10 mouse cellular contexts compared by ENCODE assay signal in genomic region chr13:12442008-12442587, GRCm38 (mm10). TPM values are rescaled to one million over a fixed set of nuclear protein-coding genes. Genes with fewer than 3 reads are reported as not detected.
DNase-seq lines count a peak whose midpoint lies in the region; ATAC-seq and TF ChIP-seq lines count a peak whose summit lies in the region.
"Had no signal": no experiment of that assay in that cellular context is flagged by ENCODE, and none has a peak within 500 bp of the region (broad histone marks: within the 10 kb centered on the region; RNA-seq: fewer than 3 reads in every experiment).

No protein-coding gene starts in this region.

- no peak overlapping the region for H3K9ac ChIP-seq in liver, adult 2 months (ENCODE audit: low read depth, low read length)
- no peak overlapping the region for H3K9ac ChIP-seq in liver, embryonic 12.5 days
- H3K9ac ChIP-seq in lung, postnatal 0 days (replicated peaks; ENCODE audit: low read depth) = no peak overlapping the region
- H3K9ac ChIP-seq: neural tube, embryonic 13.5 days had no signal

- ATAC-seq in liver, embryonic 12.5 days = no peak
- ATAC-seq in lung, postnatal 0 days = peak; percentile 93
- no peak for ATAC-seq in erythroid progenitor cell, adult 5-6 weeks (replicated peaks; ENCODE audit: low FRiP score, poor library complexity, severe bottlenecking)
- ATAC-seq in cerebellum, adult (ENCODE audit: insufficient number of reproducible peaks, low FRiP score, low TSS enrichment) = no peak

- no peak for TF ChIP-seq CTCF in liver, adult 2 months (IDR thresholded peaks at IDR 0.05; ENCODE audit: low read depth, low read length)
- TF ChIP-seq CTCF in lung, postnatal 0 days (IDR thresholded peaks at IDR 0.05) = no peak

- no peak overlapping the region for H3K27ac ChIP-seq in liver, adult 2 months (replicated peaks; ENCODE audit: insufficient read depth, low read depth, low read length)
- no peak overlapping the region for H3K27ac ChIP-seq in liver, embryonic 12.5 days
- no peak overlapping the region for H3K27ac ChIP-seq in lung, postnatal 0 days (ENCODE audit: low read length)
- H3K27ac ChIP-seq: kidney, postnatal 0 days; neural tube, embryonic 13.5 days had no signal

- no peak for TF ChIP-seq EP300 in lung, postnatal 0 days (IDR thresholded peaks at IDR 0.05)

- TF ChIP-seq POLR2A in liver, adult 2 months (IDR thresholded peaks at IDR 0.05; ENCODE audit: extremely low read depth, insufficient read depth, low read length) = no peak

- H3K4me3 ChIP-seq in liver, adult 2 months (ENCODE audit: insufficient read depth, low read depth, low read length) = no peak overlapping the region
- no peak overlapping the region for H3K4me3 ChIP-seq in liver, embryonic 12.5 days
- H3K4me3 ChIP-seq in lung, postnatal 0 days (ENCODE audit: low read depth, low read length) = no peak overlapping the region
- H3K4me3 ChIP-seq: neural tube, embryonic 13.5 days had no signal

- H3K79me2 ChIP-seq in liver, adult 2 months (ENCODE audit: control insufficient read depth, insufficient read depth, low read length) = no peaks in the 10 kb centered on the region

- no peaks in the 10 kb centered on the region for H3K4me1 ChIP-seq in liver, adult 2 months (ENCODE audit: control insufficient read depth, insufficient read depth, low read length)
- H3K4me1 ChIP-seq in liver, embryonic 12.5 days = no peaks in the 10 kb centered on the region
- no peaks in the 10 kb centered on the region; the same call in 1 of the 2 replicates for H3K4me1 ChIP-seq in lung, postnatal 0 days (ENCODE audit: insufficient read depth, low read depth, low read length)
- H3K4me1 ChIP-seq: neural tube, embryonic 13.5 days had no signal

- H3K4me2 ChIP-seq in liver, embryonic 12.5 days = no peak overlapping the region
- H3K4me2 ChIP-seq in lung, postnatal 0 days (replicated peaks; ENCODE audit: low read depth, low read length) = no peak overlapping the region
- H3K4me2 ChIP-seq: neural tube, embryonic 13.5 days had no signal

- WGBS in liver, adult 2 months = 43% methylated on average over 2 of the region's 2 CpGs
- WGBS in liver, embryonic 12.5 days (ENCODE audit: insufficient replicate concordance) = 80% methylated on average over 2 of the region's 2 CpGs
- WGBS in lung, postnatal 0 days = 31% methylated on average over 2 of the region's 2 CpGs

- H3K9me3 ChIP-seq in liver, embryonic 12.5 days (replicated peaks) = no peaks in the 10 kb centered on the region
- no peaks in the 10 kb centered on the region for H3K9me3 ChIP-seq in lung, postnatal 0 days (ENCODE audit: low read length)
- H3K9me3 ChIP-seq: neural tube, embryonic 13.5 days had no signal

- no peaks in the 10 kb centered on the region for H3K27me3 ChIP-seq in liver, adult 2 months (ENCODE audit: control insufficient read depth, insufficient read depth, low read length)
- H3K27me3 ChIP-seq in liver, embryonic 12.5 days (replicated peaks) = no peaks in the 10 kb centered on the region
- H3K27me3 ChIP-seq in lung, postnatal 0 days (replicated peaks; ENCODE audit: insufficient read depth, low read length) = no peaks in the 10 kb centered on the region
- H3K27me3 ChIP-seq: neural tube, embryonic 13.5 days had no signal

- peak; percentile 52 for DNase-seq in liver, adult 2 months (ENCODE audit: extremely low read depth, low read depth, low spot score)
- DNase-seq in frontal cortex, postnatal 10 days (ENCODE audit: low spot score in 2 of 2) = peak; percentile 19 to 32
- peak; percentile 30 for DNase-seq in kidney, postnatal 10 days
- peak; percentile 88 for DNase-seq in lung, postnatal 0 days (ENCODE audit: low spot score)
- no peak for DNase-seq in cerebellum, adult 9-10 months

- H3K36me3 ChIP-seq in liver, adult 2 months (ENCODE audit: control insufficient read depth, insufficient read depth, low read length) = peaks cover 71% of the 10 kb centered on the region
- peaks cover 62% of the 10 kb centered on the region for H3K36me3 ChIP-seq in liver, embryonic 12.5 days
- H3K36me3 ChIP-seq in lung, postnatal 0 days (ENCODE audit: insufficient read depth, low read length) = peaks cover 30% of the 10 kb centered on the region; the same call in 1 of the 2 replicates

RNA-seq across cellular contexts. Expression of gene Lgals8, which starts 22.6 kb away (rescaled TPM):
- total RNA-seq in liver, adult 2 months (2014; rRNA removed) = 134 and 180 TPM in 2 replicates
- 44.7 and 51.6 TPM in 2 replicates for polyA plus RNA-seq in liver, adult 2 months (2012; rRNA removed)
- polyA plus RNA-seq in liver, embryonic 12.5 days (2016; fragmentation: Nextera tagmentation; extraction: Ambion mirVana) = 14.8 and 15.8 TPM in 2 replicates
- 28.4 and 33.1 TPM in 2 replicates for polyA plus RNA-seq in lung, postnatal 0 days (2015; fragmentation: Nextera tagmentation; extraction: Ambion mirVana)
- 17.2 and 28.8 TPM in 2 replicates for total RNA-seq in erythroid progenitor cell, adult 5-6 weeks (2015; ENCODE audit: low replicate concordance)
- total RNA-seq in erythroid progenitor cell, adult 5-6 weeks (2017; ENCODE audit: low replicate concordance) = 15.1 and 16.4 TPM in 2 replicates

RNA-seq across cellular contexts. Expression of gene Heatr1, which starts 47.3 kb away (rescaled TPM):
- total RNA-seq in liver, adult 2 months (2014; rRNA removed) = 14.5 and 16.1 TPM in 2 replicates
- 6.2 and 12.8 TPM in 2 replicates for polyA plus RNA-seq in liver, adult 2 months (2012; rRNA removed)
- polyA plus RNA-seq in liver, embryonic 12.5 days (2016; fragmentation: Nextera tagmentation; extraction: Ambion mirVana) = 30.3 and 33.1 TPM in 2 replicates
- 7.7 TPM in 2 replicates for polyA plus RNA-seq in lung, postnatal 0 days (2015; fragmentation: Nextera tagmentation; extraction: Ambion mirVana)
- total RNA-seq in erythroid progenitor cell, adult 5-6 weeks (2015; ENCODE audit: low replicate concordance) = 7.2 and 14.3 TPM in 2 replicates
- 10.0 and 13.1 TPM in 2 replicates for total RNA-seq in erythroid progenitor cell, adult 5-6 weeks (2017; ENCODE audit: low replicate concordance)
